Comparison of ENCODE assay signal across 17 mouse cellular contexts in genomic region chr2:29647162-29647561, GRCm38 (mm10). TPM values are rescaled to one million over a fixed set of nuclear protein-coding genes. Genes with fewer than 3 reads are reported as not detected.
A peak's percentile ranks its signal among the peaks of the same experiment; 100 is the strongest.
DNase-seq lines count a peak whose midpoint lies in the region; ATAC-seq and TF ChIP-seq lines count a peak whose summit lies in the region.
"Had no signal": no experiment of that assay in that cellular context is flagged by ENCODE, and none has a peak within 500 bp of the region (broad histone marks: within the 10 kb centered on the region; RNA-seq: fewer than 3 reads in every experiment).

No protein-coding gene starts in this region.

- no peaks in the 10 kb centered on the region; the same call in 1 of the 2 replicates for H3K36me3 ChIP-seq in heart, postnatal 0 days (replicated peaks; ENCODE audit: control insufficient read depth, insufficient read depth, low read length)
- H3K36me3 ChIP-seq in heart, embryonic 11.5 days (ENCODE audit: control insufficient read depth, insufficient read depth, low read length), result no peaks in the 10 kb centered on the region
- H3K36me3 ChIP-seq: limb, embryonic 15.5 days had no signal

- peaks cover 29% of the 10 kb centered on the region for H3K4me1 ChIP-seq in heart, postnatal 0 days (ENCODE audit: control insufficient read depth, insufficient read depth)
- H3K4me1 ChIP-seq in heart, embryonic 11.5 days (ENCODE audit: control insufficient read depth, insufficient read depth, low read length), result peaks cover 29% of the 10 kb centered on the region
- H3K4me1 ChIP-seq in brown adipose tissue, adult 24 weeks (ENCODE audit: control insufficient read depth, insufficient read depth, insufficient read length, low read length), result peaks cover 14% of the 10 kb centered on the region

- peak overlapping the region; percentile 70 for H3K4me3 ChIP-seq in gastrocnemius, adult 2 months
- H3K4me3 ChIP-seq in heart, postnatal 0 days (ENCODE audit: low read depth, low read length), result no peak overlapping the region
- no peak overlapping the region for H3K4me3 ChIP-seq in heart, embryonic 11.5 days (ENCODE audit: low read depth, low read length)
- peak overlapping the region; percentile 71 for H3K4me3 ChIP-seq in brown adipose tissue, adult 24 weeks (ENCODE audit: insufficient read depth, low read depth, low read length)
- H3K4me3 ChIP-seq: embryonic facial prominence, embryonic 13.5 days; erythroblast, embryonic 14.5 days; limb, embryonic 15.5 days had no signal

- intact Hi-C loops in gastrocnemius, adult 2 months (cut with DNase I), result no loop called here

- TF ChIP-seq CTCF in gastrocnemius, adult 2 months (IDR thresholded peaks at IDR 0.05), result no peak
- TF ChIP-seq CTCF in heart, postnatal 0 days (IDR thresholded peaks at IDR 0.05; ENCODE audit: low read depth), result no peak

- peak overlapping the region; percentile 89 for H3K27ac ChIP-seq in gastrocnemius, adult 2 months
- peak overlapping the region; percentile 51; the same call in 1 of the 2 replicates for H3K27ac ChIP-seq in heart, postnatal 0 days (ENCODE audit: low read depth)
- H3K27ac ChIP-seq in heart, embryonic 11.5 days (ENCODE audit: low read depth, low read length), result no peak overlapping the region
- peak overlapping the region; percentile 99 for H3K27ac ChIP-seq in brown adipose tissue, adult 24 weeks (replicated peaks; ENCODE audit: low read depth, low read length)
- H3K27ac ChIP-seq: embryonic facial prominence, embryonic 13.5 days; liver, embryonic 14.5 days had no signal

- no peaks in the 10 kb centered on the region for H3K9me3 ChIP-seq in heart, postnatal 0 days (replicated peaks; ENCODE audit: control insufficient read depth, low read length)
- no peaks in the 10 kb centered on the region for H3K9me3 ChIP-seq in heart, embryonic 11.5 days (replicated peaks; ENCODE audit: control insufficient read depth, low read length)
- H3K9me3 ChIP-seq: embryonic facial prominence, embryonic 13.5 days; limb, embryonic 15.5 days had no signal

- peak overlapping the region; percentile 58 for H3K4me2 ChIP-seq in heart, postnatal 0 days (ENCODE audit: low read depth, low read length)
- H3K4me2 ChIP-seq in heart, embryonic 11.5 days, result no peak overlapping the region
- H3K4me2 ChIP-seq: embryonic facial prominence, embryonic 13.5 days; limb, embryonic 15.5 days had no signal

- H3K27me3 ChIP-seq in heart, postnatal 0 days (ENCODE audit: control insufficient read depth, insufficient read depth, low read length), result no peaks in the 10 kb centered on the region
- no peaks in the 10 kb centered on the region for H3K27me3 ChIP-seq in heart, embryonic 11.5 days (ENCODE audit: control insufficient read depth, insufficient read depth, low read length)
- H3K27me3 ChIP-seq: embryonic facial prominence, embryonic 13.5 days; limb, embryonic 15.5 days had no signal

- no peak for DNase-seq in gastrocnemius, adult 2 months
- no peak for DNase-seq in gastrocnemius, postnatal 10 days
- no peak for DNase-seq in heart, postnatal 0 days (ENCODE audit: low spot score)
- peak; percentile 25 for DNase-seq in CD4-positive, CD25-positive, alpha-beta regulatory T cell, adult 2 months (ENCODE audit: low read depth, low spot score)
- DNase-seq: adrenal gland, postnatal 14 days; cerebellum, adult 8-10 months; cerebellum, postnatal 36 days; embryo, embryonic 11 days; gastrocnemius, postnatal 14 days had no signal

- ATAC-seq in heart, postnatal 0 days (ENCODE audit: insufficient read depth, low read depth), result no peak
- ATAC-seq in heart, embryonic 11.5 days (replicated peaks; ENCODE audit: insufficient number of reproducible peaks, low FRiP score, low TSS enrichment), result no peak
- ATAC-seq in inflammation-experienced regulatory T-cells, adult 6 months, result no peak
- ATAC-seq: intestine, postnatal 0 days had no signal

- no peak for TF ChIP-seq EP300 in heart, postnatal 0 days (IDR thresholded peaks at IDR 0.05; ENCODE audit: low read depth)

- H3K9ac ChIP-seq in heart, postnatal 0 days (replicated peaks; ENCODE audit: low read depth, low read length), result no peak overlapping the region
- no peak overlapping the region for H3K9ac ChIP-seq in heart, embryonic 11.5 days (ENCODE audit: low read depth, low read length)
- H3K9ac ChIP-seq: embryonic facial prominence, embryonic 13.5 days; limb, embryonic 15.5 days; liver, embryonic 14.5 days had no signal

- 78% methylated on average over 4 of the region's 4 CpGs for WGBS in heart, postnatal 0 days
- 83% methylated on average over 4 of the region's 4 CpGs for WGBS in heart, embryonic 11.5 days (ENCODE audit: insufficient replicate concordance)

RNA-seq across cellular contexts. Expression of gene Rapgef1, which starts 27.6 kb away (rescaled TPM):
- 100 to 1,000 TPM; 135 to 139 TPM for total RNA-seq in gastrocnemius, adult 2 months (2021)
- total RNA-seq in gastrocnemius, postnatal 10 days (2021), result 10 to 100 TPM; 90.9 to 92.2 TPM
- 47.6 and 64.0 TPM in 2 replicates for total RNA-seq in heart, postnatal 0 days (2014; rRNA removed; ENCODE audit: low replicate concordance)
- 6.7 and 9.0 TPM in 2 replicates for polyA plus RNA-seq in heart, postnatal 0 days (2015; fragmentation: Nextera tagmentation; extraction: Ambion mirVana)
- polyA plus RNA-seq in heart, embryonic 11.5 days (2014; fragmentation: Nextera tagmentation; extraction: Ambion mirVana), result 9.1 and 9.8 TPM in 2 replicates
- polyA plus RNA-seq in brown adipose tissue, adult 24 weeks (2012; ENCODE audit: insufficient read depth, insufficient read length, missing spikeins), result 19.1 and 24.3 TPM in 2 replicates
- polyA plus RNA-seq in inflammation-experienced regulatory T-cells, adult 6 months (2017; shearing (Covaris generic)), result 10 to 100 TPM; 26.4 to 37.9 (median 29.7) TPM

Comparison
In these comparisons a context has a peak if more than half of its experiments do, and no peak if none do; other contexts are left out.
1. H3K4me3 ChIP-seq: peak in gastrocnemius, adult 2 months (single experiment) and brown adipose tissue, adult 24 weeks (single experiment); none in heart, postnatal 0 days (single experiment) and heart, embryonic 11.5 days (single experiment).